Mouse (Mus musculus) liver, adult 2 months (tissue): ENCODE measurements at regions not wholly inside any gene's neighbourhood (a gene's known extent, or its start where the extent isn't known, plus 50 kb on each side); places are given as distances from the start of the nearest gene placed in this dataset.

ENCODE experiments used
- CTCF ChIP-seq: fragments of 200-500 bp; IDR thresholded peaks from 2 replicates; pipeline ENCODE4 v1.5.1; 2011; ENCODE audit warnings: low read depth, low read length, control low read depth
- POLR2A ChIP-seq: fragments of 200-500 bp; IDR thresholded peaks from 2 replicates; pipeline ENCODE4 v1.6.1; 2011; ENCODE audit warnings: low read length, control low read depth; ENCODE audit not compliant: insufficient read depth; ENCODE audit errors: extremely low read depth

GRCm38 (mm10) chr10:117540112-117540594 is 89.1 kb upstream of the Cpm start:
- TF ChIP-seq POLR2A = no peak
- no peak for TF ChIP-seq CTCF
